Mouse (Mus musculus): ENCODE results near the gene Olfr1495. TPM values are rescaled to one million over a fixed set of nuclear protein-coding genes. Genes with fewer than 3 reads are reported as not detected.
"Not testable (repeated sequence)": the region's sequence is repeated elsewhere in the genome, so short reads cannot be mapped to it uniquely, and the experiment has no call there.

The Olfr1495 gene
- polyA plus RNA-seq (2015; fragmentation: Nextera tagmentation; extraction: Ambion mirVana): not detected in 2 replicates

DNA sequence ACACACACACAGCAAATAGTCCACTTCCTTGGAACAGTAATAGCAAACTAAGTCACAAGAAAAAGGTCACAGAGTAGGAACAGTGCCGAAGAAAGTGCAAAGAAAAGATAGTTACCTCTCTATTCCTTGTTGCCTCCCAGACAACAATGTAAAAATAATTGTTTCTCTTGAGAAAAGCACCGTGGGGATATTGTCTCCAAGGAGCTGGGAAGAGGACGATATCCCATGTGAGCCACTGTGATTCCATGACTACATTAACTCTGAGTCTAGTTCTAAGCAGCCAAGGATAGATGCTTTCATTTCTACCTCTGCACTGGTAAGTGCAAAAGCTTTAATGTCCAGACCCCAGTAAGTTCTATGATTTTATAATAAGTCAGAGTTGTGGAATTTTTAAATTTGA, at the start of gene Olfr1495:
Gene Olfr1495, plus strand, starts transcription at position 301 of the 400 bp plus-strand sequence.
- 53% methylated on average over 3 of the region's 3 CpGs for WGBS (ENCODE audit: insufficient replicate concordance)
- Histone ChIP-seq H3K9me3 (replicated peaks; ENCODE audit: control insufficient read depth, low read length) (no peaks in the 10 kb centered on the region), H3K4me2 (ENCODE audit: low read depth, low read length) (no peak within 1 kb of the TSS), H3K27ac (ENCODE audit: low read length) (no peak within 1 kb of the TSS), H3K27me3 (ENCODE audit: control insufficient read depth, insufficient read depth, low read depth, low read length) (no peaks in the 10 kb centered on the region), H3K4me1 (ENCODE audit: control insufficient read depth, low read depth, low read length) (no peaks in the 10 kb centered on the region), H3K36me3 (ENCODE audit: control insufficient read depth, insufficient read depth) (no peaks in the 10 kb centered on the region), H3K9ac (ENCODE audit: low read depth, low read length) (no peak within 1 kb of the TSS), H3K4me3 (ENCODE audit: low read depth, low read length) (no peak within 1 kb of the TSS)
- no peak for ATAC-seq (ENCODE audit: low read depth)

DNA sequence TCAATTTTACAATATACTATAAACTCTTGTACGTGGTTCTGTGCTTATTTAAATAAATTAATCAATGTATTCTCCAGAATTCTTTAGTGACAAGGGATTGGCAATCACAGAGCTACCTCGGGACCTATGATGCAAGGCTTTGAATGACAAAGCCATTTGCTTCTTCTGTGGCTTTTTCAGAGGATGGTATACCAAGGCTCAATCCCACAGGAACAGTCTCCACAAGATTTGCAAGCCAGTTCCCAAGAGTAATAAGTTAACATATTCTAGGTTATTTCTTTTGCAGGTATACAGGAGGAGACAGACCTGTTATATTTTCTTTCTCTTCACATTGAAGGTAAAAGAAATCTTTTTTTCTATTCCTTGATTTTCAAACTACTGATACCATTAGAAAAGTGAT, 41.4 kb upstream of the Olfr1495 start, which contains the start of gene Olfr1493-ps1:
Gene Olfr1493-ps1, plus strand, starts transcription at position 301 of the 400 bp plus-strand sequence.
- H3K4me3 ChIP-seq (ENCODE audit: low read depth, low read length): no peak within 1 kb of the TSS
- no peaks in the 10 kb centered on the region for H3K27me3 ChIP-seq (ENCODE audit: control insufficient read depth, insufficient read depth, low read depth, low read length)
- no peak for ATAC-seq (ENCODE audit: low read depth)
- no peaks in the 10 kb centered on the region for H3K36me3 ChIP-seq (ENCODE audit: control insufficient read depth, insufficient read depth)
- WGBS (ENCODE audit: insufficient replicate concordance): 26% methylated on average over 2 of the region's 2 CpGs
- no peak within 1 kb of the TSS for H3K27ac ChIP-seq (ENCODE audit: low read length)
- H3K9ac ChIP-seq (ENCODE audit: low read depth, low read length): no peak within 1 kb of the TSS
- no peaks in the 10 kb centered on the region for H3K9me3 ChIP-seq (replicated peaks; ENCODE audit: control insufficient read depth, low read length)
- no peak within 1 kb of the TSS for H3K4me2 ChIP-seq (ENCODE audit: low read depth, low read length)
- H3K4me1 ChIP-seq (ENCODE audit: control insufficient read depth, low read depth, low read length): no peaks in the 10 kb centered on the region

DNA sequence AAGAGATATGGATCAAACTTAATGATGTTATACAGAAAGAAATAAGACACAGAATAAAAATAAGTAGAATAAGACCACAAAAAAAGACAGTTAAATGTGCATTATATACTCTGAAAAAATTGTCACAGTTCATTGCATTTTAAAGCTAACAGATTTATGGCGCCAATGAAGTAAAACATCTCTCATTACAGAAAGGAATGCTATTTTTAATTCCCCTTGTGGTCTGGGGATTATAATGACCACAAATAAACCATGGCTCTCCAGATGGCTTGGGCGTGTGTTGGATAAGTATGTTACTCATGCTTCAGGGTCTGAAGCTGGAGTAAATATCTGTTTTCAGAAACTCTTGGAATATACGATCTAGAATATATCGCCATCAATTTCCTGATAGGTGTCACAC, 25.0 kb upstream of the Olfr1495 start, which contains the start of gene Olfr1494:
Gene Olfr1494, plus strand, starts transcription at position 301 of the 400 bp plus-strand sequence.
- Histone ChIP-seq H3K27ac (ENCODE audit: low read length) (no peak within 1 kb of the TSS), H3K4me3 (ENCODE audit: low read depth, low read length) (no peak within 1 kb of the TSS), H3K4me1 (ENCODE audit: control insufficient read depth, low read depth, low read length) (no peaks in the 10 kb centered on the region), H3K4me2 (ENCODE audit: low read depth, low read length) (no peak within 1 kb of the TSS), H3K27me3 (ENCODE audit: control insufficient read depth, insufficient read depth, low read depth, low read length) (no peaks in the 10 kb centered on the region), H3K36me3 (ENCODE audit: control insufficient read depth, insufficient read depth) (no peaks in the 10 kb centered on the region), H3K9me3 (replicated peaks; ENCODE audit: control insufficient read depth, low read length) (no peaks in the 10 kb centered on the region; the same call in 1 of the 2 replicates), H3K9ac (ENCODE audit: low read depth, low read length) (no peak within 1 kb of the TSS)
- 69% methylated on average over 4 of the region's 4 CpGs for WGBS (ENCODE audit: insufficient replicate concordance)
- no peak for ATAC-seq (ENCODE audit: low read depth)

DNA sequence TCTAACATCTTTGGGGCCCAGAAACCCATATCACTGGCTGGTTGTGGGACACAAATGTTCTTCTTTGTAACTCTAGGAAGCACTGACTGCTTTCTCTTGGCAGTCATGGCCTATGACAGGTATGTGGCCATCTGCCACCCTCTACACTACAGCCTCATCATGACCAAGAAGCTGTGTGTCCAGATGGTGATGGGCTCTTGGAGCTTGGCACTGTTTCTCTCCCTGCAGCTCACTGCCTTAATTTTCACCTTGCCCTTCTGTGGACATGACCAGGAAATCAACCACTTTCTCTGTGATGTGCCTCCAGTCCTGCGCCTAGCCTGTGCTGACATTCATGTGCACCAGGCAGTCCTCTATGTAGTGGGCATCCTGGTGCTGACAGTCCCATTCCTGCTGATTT, 15.0 kb upstream of the Olfr1495 start:
- no peak for ATAC-seq (ENCODE audit: low read depth)
- no peaks in the 10 kb centered on the region for H3K9me3 ChIP-seq (replicated peaks; ENCODE audit: control insufficient read depth, low read length)
- H3K4me1 ChIP-seq (ENCODE audit: control insufficient read depth, low read depth, low read length): no peaks in the 10 kb centered on the region
- no peak overlapping the region for H3K9ac ChIP-seq (ENCODE audit: low read depth, low read length)
- H3K27ac ChIP-seq (ENCODE audit: low read length): no peak overlapping the region
- H3K4me3 ChIP-seq (ENCODE audit: low read depth, low read length): no peak overlapping the region
- 73% methylated on average over 1 of the region's 1 CpGs for WGBS (ENCODE audit: insufficient replicate concordance)
- no peaks in the 10 kb centered on the region for H3K36me3 ChIP-seq (ENCODE audit: control insufficient read depth, insufficient read depth)
- H3K4me2 ChIP-seq (ENCODE audit: low read depth, low read length): no peak overlapping the region
- no peaks in the 10 kb centered on the region for H3K27me3 ChIP-seq (ENCODE audit: control insufficient read depth, insufficient read depth, low read depth, low read length)

DNA sequence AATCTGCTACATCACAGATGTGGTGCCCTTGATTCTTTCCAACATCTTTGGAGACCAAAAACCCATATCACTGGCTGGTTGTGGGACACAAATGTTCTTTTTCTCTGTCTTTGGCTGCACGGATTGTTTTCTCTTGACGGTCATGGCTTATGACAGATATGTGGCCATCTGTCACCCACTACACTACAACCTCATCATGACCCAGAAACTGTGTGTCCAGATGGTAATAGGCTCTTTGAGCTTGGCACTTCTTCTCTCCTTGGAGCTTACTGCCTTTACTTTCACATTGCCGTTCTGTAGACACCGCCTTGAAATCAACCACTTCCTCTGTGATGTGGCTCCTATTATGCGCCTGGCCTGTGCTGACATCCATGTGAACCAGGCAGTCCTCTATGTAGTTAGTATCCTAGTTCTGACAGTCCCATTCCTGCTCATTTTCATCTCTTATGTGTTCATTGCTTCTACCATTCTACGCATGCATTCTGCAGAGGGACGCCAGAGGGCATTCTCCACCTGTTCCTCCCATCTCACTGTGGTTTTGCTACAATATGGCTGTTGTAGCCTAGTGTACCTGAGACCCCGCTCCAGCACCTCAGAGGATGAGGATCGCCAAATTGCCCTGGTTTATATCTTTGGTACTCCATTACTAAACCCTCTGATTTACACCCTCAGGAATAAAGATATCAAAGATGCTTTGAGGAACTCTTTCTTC, 4.3 kb downstream of the Olfr1495 start:
- 74% methylated on average over 9 of the region's 9 CpGs for WGBS (ENCODE audit: insufficient replicate concordance)
- Histone ChIP-seq H3K27me3 (ENCODE audit: control insufficient read depth, insufficient read depth, low read depth, low read length) (no peaks in the 10 kb centered on the region), H3K36me3 (ENCODE audit: control insufficient read depth, insufficient read depth) (no peaks in the 10 kb centered on the region), H3K9me3 (replicated peaks; ENCODE audit: control insufficient read depth, low read length) (no peaks in the 10 kb centered on the region), H3K9ac (ENCODE audit: low read depth, low read length) (no peak overlapping the region), H3K4me2 (ENCODE audit: low read depth, low read length) (no peak overlapping the region), H3K27ac (ENCODE audit: low read length) (no peak overlapping the region), H3K4me3 (ENCODE audit: low read depth, low read length) (no peak overlapping the region), H3K4me1 (ENCODE audit: control insufficient read depth, low read depth, low read length) (no peaks in the 10 kb centered on the region)
- no peak for ATAC-seq (ENCODE audit: low read depth)

DNA sequence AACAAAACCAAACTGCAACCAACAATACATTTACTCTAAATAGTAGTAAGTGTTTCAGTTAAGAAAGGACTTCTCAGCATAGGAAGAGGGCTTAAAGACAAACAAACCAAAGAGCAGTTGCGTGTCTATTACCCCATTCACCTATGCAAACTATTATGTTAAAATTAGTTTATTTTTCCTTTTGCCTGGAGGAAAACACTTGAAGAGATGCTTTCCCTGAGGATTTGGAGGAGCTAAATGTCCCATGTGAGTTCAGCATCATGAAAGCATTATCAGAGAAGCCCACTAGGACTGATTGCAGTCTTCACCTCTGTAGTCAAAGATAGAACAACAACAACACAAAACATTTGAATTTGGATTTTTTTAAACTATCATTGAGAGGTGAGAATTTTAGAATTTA, 13.2 kb downstream of the Olfr1495 start, which contains the start of gene Olfr1496:
Gene Olfr1496, plus strand, starts transcription at position 301 of the 400 bp plus-strand sequence.
- no peaks in the 10 kb centered on the region for H3K36me3 ChIP-seq (ENCODE audit: control insufficient read depth, insufficient read depth)
- H3K4me3 ChIP-seq (ENCODE audit: low read depth, low read length): no peak within 1 kb of the TSS
- ATAC-seq (ENCODE audit: low read depth): no peak
- no peak within 1 kb of the TSS for H3K9ac ChIP-seq (ENCODE audit: low read depth, low read length)
- 52% methylated on average over 1 of the region's 1 CpGs for WGBS (ENCODE audit: insufficient replicate concordance)
- H3K27me3 ChIP-seq (ENCODE audit: control insufficient read depth, insufficient read depth, low read depth, low read length): no peaks in the 10 kb centered on the region
- H3K4me1 ChIP-seq (ENCODE audit: control insufficient read depth, low read depth, low read length): no peaks in the 10 kb centered on the region
- no peaks in the 10 kb centered on the region for H3K9me3 ChIP-seq (replicated peaks; ENCODE audit: control insufficient read depth, low read length)
- H3K27ac ChIP-seq (ENCODE audit: low read length): no peak within 1 kb of the TSS
- no peak within 1 kb of the TSS for H3K4me2 ChIP-seq (ENCODE audit: low read depth, low read length)

DNA sequence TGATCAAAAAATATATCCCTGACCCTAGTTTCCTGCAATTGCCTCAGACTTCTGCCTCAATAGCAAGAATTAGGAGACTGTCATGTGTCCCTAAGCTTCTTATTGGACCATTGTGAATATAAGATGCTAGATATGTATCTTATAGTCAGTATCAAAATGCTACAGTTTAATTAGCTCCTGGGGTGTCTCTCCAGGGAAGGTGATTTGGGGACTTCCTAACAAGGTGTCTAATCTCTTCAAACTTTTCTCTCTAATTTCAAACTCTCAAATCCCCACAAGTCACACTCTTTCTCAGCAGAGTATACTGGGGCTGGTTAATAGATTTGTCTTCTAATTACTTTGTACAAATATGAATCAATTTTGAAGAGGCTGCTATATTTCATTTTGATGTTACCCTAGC, 33.7 kb downstream of the Olfr1495 start, which contains the start of gene Olfr1497:
Gene Olfr1497, minus strand, starts transcription at position 101 of the 400 bp plus-strand sequence.
- no peak for ATAC-seq (ENCODE audit: low read depth)
- H3K4me3 ChIP-seq (ENCODE audit: low read depth, low read length): no peak within 1 kb of the TSS
- no peaks in the 10 kb centered on the region for H3K4me1 ChIP-seq (ENCODE audit: control insufficient read depth, low read depth, low read length)
- no peak within 1 kb of the TSS for H3K27ac ChIP-seq (ENCODE audit: low read length)
- H3K27me3 ChIP-seq (ENCODE audit: control insufficient read depth, insufficient read depth, low read depth, low read length): no peaks in the 10 kb centered on the region
- H3K9me3 ChIP-seq (replicated peaks; ENCODE audit: control insufficient read depth, low read length): no peaks in the 10 kb centered on the region
- no peak within 1 kb of the TSS for H3K9ac ChIP-seq (ENCODE audit: low read depth, low read length)
- H3K36me3 ChIP-seq (ENCODE audit: control insufficient read depth, insufficient read depth): no peaks in the 10 kb centered on the region
- H3K4me2 ChIP-seq (ENCODE audit: low read depth, low read length): no peak within 1 kb of the TSS

DNA sequence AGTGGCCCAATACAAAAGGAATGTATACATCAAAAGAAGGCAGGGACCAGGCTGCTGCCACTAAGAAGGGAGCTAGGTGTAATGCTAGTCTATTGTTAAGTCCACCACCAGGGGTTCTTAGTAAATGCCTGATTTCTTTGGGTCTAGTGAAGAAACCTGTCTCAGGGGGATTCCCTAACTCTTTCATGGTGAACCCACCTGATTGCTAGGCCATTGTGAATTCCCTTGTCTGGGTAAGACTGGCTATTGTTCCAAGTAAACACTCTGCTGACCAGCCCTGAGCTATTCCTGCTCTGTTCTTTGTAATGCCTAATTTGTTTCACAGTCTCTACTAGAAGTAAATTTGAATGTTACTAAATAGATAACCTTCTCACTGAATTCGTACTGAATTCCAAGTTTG, 41.1 kb downstream of the Olfr1495 start:
- not testable (repeated sequence) for H3K36me3 ChIP-seq (ENCODE audit: control insufficient read depth, insufficient read depth); H3K4me2 ChIP-seq (ENCODE audit: low read depth, low read length)
- WGBS (ENCODE audit: insufficient replicate concordance): 34% methylated on average over 1 of the region's 1 CpGs

DNA sequence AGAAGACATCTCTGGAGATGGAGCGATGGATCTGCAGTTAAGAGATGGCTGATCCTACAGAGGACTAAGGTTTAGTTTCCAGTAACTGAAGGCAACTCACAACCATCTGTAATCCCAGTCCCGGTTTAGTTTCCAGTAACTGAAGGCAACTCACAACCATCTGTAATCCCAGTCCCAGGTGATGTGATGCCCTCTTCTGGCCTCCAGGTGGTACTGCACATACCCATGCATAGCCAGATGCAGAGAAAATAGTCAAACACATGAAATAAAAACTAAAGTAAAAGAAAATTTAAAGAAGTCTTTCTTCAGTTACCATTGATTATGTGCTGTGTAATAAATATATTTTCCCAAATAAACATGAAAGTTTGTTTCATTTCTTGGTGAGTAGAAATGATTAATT, 48.4 kb downstream of the Olfr1495 start:
- no peaks in the 10 kb centered on the region for H3K27me3 ChIP-seq (ENCODE audit: control insufficient read depth, insufficient read depth, low read depth, low read length)
- no peak overlapping the region for H3K4me2 ChIP-seq (ENCODE audit: low read depth, low read length)
- H3K36me3 ChIP-seq (ENCODE audit: control insufficient read depth, insufficient read depth): no peaks in the 10 kb centered on the region
- no peaks in the 10 kb centered on the region for H3K9me3 ChIP-seq (replicated peaks; ENCODE audit: control insufficient read depth, low read length)
- H3K4me3 ChIP-seq (ENCODE audit: low read depth, low read length): no peak overlapping the region
- H3K27ac ChIP-seq (ENCODE audit: low read length): no peak overlapping the region
- H3K9ac ChIP-seq (ENCODE audit: low read depth, low read length): no peak overlapping the region
- no peaks in the 10 kb centered on the region for H3K4me1 ChIP-seq (ENCODE audit: control insufficient read depth, low read depth, low read length)
- ATAC-seq (ENCODE audit: low read depth): no peak
- WGBS (ENCODE audit: insufficient replicate concordance): 39% methylated on average over 2 of the region's 2 CpGs

More for the DNA sequence above, 41.1 kb downstream of the Olfr1495 start:
- not testable (repeated sequence) for H3K27ac ChIP-seq (ENCODE audit: low read length); H3K4me3 ChIP-seq (ENCODE audit: low read depth, low read length); H3K27me3 ChIP-seq (ENCODE audit: control insufficient read depth, insufficient read depth, low read depth, low read length); ATAC-seq (ENCODE audit: low read depth); H3K4me1 ChIP-seq (ENCODE audit: control insufficient read depth, low read depth, low read length); H3K9ac ChIP-seq (ENCODE audit: low read depth, low read length); H3K9me3 ChIP-seq (replicated peaks; ENCODE audit: control insufficient read depth, low read length)
